Mouse (Mus musculus) adrenal gland, adult (tissue): ENCODE data around the gene Nup85.
A peak's percentile ranks its signal among the peaks of the same experiment; 100 is the strongest.

Experiments
- DNase-seq, 2 experiments: peaks; one replicate each; pipeline ENCODE4 v3.0.0; 2022 to 2023; ENCODE audit warnings: low spot score in 1 of 2; ENCODE audit not compliant: inconsistent age in 2 of 2

Nup85 gene

DNA sequence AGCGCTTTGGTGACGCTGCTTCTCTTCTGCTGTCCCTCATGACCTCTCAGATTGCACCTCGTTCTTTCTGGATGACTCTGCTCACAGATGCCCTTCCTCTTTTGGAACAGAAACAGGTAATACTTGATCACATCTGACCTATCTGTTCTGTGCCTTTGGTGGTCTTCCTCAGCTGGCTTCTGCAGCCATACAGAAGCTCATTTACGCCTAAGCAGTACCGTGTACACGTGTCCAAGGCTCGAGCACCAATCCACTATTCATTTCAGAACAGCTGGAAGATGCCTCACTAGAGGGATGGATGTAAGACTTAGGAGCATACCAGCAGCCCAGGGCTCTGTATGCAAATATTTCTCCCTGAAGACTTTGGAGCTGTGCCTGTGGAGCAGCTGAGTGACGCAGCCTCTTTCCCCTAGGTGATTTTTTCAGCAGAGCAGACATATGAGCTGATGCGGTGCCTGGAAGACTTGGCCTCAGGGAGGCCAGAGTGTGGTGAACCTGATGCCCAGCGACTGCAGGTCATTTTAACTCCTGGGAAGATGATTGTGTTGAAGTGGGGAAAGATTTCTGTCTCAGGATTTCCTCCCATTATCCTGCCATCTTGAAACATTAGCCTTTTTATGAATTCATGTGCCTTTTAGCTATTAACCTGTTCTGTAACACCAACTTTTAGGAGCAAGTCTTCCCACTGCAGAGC lies 18.8 kb downstream of the Nup85 start:
- no peak for DNase-seq

DNA sequence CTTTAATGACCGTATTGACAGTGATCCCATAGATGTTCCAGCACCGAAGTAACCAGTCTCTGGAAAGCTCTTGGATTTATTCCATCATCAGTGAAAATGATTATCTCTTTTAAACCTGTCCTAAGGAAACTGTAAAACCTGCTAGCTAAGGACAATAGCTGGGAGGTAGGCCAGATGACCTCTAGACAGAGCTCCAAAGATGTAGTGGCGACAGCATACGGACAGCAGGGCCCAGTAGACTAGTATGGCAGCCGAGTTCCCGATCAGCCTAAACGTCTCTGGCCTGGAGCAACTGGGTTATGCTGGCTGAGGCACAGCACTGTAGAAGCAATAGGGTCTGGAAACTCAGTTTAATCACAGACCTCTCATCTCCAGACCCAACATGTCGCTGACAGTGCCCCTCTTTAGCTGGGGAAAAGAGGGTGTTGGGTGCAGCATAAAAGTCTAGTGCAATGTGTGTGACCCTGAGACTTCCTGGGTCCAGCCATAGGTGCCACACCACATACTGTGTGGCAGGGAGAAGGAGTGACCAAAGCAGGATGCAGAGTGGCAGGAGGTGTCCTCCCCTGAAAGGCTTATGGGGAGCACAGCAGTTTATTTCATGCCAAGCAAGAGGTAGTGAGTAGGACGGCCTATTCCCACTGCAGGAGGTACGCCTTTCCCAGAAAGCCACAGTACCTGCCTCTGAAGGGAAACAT lies 20.3 kb downstream of the Nup85 start:
- no peak for DNase-seq

DNA sequence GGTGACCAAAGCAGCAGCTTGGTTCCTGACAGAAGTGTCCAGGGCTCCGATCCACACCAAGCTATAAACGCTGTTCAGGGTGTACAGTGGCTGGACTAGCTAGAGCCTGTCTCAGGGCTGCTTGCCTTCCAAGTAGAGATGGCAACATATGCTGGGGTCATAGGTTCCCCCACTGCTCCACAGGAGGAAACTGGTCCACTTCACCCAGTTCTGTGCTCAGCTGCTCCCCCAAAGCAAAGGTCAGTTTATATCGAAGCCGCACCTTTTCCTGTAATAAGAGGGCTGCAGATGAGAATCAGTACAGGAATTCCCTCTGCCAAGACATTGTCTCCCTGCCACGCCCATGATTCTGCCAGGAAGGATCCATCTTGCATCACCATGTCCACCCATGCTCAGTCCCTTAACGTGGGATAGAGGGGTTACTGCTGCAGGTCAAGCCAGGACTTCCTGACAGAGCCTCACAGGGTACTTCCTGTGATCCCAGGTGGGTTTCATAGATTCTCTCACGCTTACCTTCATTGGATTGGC lies 21.4 kb downstream of the Nup85 start:
- DNase-seq: no peak

DNA sequence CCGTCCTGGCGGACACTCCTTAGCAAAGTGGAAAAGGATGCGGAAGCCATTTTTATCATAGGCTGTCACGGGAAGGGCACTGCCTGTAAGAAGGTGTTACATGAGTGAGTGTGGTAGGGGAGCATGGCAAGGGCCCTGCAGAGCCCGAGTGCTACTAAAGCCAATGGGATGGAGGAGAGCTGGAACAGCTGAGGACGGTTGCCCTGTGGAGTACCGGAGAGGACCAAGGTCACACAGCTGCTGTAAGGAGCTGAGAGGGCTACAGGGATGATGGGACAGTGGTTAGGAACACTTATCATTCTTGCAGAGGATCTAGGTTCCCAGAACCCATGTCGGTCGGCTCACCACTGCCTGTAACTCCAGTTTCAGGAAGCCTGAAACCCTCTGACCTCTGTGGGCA lies 22.2 kb downstream of the Nup85 start:
- DNase-seq: no peak

DNA sequence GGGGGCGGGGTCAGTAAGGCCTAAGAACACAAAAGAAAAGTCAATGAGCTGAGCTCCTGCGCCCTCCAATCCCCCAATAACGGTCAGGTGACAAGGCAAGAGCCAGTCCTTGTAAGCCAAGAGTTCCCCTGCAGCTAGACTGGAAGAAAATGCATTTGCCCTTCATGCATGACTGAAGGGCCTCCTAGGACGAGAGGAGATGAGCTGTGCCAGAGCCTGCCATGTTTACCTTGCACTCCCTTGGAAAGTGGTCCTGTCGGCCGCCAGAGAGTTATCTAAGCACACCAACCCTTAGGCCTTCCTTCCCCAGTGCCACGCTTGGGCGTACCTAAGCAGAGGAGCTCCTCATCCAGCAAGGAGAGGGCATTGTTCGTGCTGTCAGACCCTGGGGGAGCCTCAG lies 23.8 kb downstream of the Nup85 start:
- no peak for DNase-seq

DNA sequence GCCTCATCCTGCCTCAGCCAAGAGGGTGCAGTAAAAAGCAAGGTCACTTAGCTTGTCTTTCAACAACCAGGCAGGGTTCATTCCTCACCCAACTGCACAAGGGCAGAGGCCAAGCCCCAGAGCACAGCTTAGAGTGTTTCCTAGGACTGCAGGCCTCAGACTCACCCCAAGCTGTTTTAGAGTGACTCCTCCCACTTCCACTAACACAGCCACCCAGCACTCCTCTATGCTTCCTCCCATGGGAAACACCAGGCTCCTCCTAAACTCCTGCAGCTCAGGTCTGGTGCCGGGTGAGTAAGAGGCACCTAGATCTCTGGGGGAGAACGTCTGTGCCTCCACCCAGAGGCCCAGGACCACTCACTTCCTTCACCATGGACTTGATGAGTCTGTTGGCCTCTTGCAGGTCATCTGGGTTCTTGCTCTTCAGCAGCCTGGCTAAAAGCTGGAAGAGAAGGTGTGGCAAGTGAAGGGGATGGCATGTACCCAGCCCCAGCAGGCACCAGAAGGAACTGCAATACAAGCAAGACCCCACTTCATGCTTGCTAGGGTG lies 26.4 kb downstream of the Nup85 start:
- DNase-seq: no peak

DNA sequence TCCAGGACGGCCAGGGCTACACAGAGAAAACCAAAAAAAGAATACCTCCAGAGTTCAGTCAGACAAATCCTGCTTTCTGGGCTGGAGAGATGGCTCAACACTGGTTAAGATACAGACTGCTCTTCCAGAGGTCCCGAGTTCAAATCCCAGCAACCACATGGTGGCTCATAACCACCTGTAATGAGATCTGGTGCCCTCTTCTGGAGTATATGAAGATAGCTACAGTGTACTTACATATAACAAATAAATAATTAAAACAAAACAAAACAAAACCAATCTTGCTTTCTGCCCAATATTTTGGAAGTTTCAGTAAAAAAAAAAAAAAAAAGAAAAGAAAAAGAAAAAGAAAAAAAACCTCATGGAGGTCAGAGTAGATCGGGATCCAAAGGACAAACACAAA lies 31.0 kb downstream of the Nup85 start:
- DNase-seq: no peak

DNA sequence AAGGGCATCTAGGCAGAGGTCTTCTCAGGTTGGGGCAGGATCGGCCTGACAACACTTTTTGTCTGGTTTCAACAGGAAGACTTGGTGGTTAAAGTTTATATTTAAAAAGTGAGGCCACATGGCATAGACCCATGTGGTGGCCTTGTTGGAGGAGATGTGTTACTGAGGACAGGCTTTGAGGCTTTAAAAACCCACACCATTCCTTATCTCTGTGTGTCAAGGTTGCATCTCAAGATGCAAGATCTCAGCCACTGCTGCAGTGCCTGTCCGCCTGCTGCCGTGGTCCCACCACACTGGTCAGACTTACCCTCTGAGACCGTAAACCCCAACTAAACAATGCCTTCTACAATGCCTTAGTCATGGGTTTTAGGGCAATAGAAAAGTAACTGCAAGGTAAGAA lies 34.1 kb downstream of the Nup85 start:
- DNase-seq: no peak

DNA sequence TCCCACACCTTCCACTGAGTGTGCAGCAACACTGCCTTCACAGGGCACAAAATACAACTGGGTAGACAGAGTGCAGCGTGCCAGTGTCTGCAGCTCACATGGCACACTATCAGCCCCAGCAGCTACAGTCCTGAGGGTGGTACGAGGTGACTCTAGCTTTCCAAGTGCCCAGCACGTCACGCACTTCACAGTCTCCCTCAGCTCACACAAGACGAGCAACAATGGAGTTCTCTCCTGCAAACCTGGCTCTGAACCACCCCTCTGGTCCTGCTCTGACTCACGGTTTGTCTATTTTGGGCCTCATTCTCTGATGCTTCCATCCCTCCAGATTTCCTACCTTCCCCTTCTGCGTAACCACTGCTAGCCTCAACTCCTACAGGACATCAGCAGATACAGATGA lies 35.5 kb downstream of the Nup85 start:
- no peak for DNase-seq

DNA sequence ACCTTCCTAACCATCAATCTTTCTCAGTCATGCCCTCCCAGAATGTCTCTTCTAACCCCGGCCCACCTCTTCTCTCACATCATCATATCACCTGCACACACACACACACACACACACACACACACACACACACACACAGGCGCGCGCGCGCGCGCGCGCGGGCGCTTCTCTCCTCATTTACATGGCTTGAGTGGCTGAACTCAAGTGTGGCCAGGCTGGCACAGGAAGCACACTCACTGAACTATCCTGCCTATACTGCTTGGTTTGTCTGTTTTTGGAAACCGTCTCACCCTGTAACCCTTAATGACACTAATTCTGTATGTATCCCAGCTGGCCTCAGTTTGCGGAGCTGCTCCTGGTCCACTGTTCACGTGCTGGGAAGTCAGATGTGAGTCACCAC lies 36.5 kb downstream of the Nup85 start:
- DNase-seq: no peak

DNA sequence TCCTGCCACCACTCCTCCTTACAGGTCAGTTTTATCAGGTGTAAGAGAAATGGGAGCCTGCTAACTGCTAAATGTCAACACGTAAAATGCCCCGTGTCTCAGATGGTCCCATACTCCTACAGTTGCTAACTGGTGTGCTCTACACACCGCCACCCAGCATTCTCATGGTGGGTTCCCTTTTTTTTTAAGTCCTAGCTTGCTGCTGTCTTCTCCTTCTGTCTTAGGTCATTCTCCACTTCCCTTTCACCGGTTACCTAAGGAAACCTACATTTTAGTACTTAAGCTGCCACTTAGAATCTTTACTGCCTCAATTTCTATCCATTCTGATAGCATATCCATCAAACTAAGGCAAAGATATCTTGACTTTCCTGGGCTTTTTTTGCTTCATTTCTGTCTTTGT lies 36.9 kb downstream of the Nup85 start:
- no peak for DNase-seq

DNA sequence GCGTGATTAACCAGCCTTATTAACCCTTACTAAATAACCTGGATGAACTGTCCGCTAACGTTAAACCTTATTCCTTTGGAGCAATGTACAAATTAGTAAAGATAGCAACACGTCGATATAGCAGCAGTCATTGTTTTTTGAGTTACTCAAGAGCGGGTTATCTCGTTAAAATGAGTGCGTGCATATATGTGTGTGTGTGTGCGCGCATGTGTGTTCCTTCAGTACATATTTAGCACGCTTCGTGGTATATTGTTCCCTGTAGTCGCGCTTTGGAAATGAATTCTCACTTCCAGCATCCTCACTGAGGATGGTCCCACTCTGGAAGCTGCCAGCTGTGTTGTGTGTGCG lies 38.9 kb downstream of the Nup85 start:
- DNase-seq: no peak

DNA sequence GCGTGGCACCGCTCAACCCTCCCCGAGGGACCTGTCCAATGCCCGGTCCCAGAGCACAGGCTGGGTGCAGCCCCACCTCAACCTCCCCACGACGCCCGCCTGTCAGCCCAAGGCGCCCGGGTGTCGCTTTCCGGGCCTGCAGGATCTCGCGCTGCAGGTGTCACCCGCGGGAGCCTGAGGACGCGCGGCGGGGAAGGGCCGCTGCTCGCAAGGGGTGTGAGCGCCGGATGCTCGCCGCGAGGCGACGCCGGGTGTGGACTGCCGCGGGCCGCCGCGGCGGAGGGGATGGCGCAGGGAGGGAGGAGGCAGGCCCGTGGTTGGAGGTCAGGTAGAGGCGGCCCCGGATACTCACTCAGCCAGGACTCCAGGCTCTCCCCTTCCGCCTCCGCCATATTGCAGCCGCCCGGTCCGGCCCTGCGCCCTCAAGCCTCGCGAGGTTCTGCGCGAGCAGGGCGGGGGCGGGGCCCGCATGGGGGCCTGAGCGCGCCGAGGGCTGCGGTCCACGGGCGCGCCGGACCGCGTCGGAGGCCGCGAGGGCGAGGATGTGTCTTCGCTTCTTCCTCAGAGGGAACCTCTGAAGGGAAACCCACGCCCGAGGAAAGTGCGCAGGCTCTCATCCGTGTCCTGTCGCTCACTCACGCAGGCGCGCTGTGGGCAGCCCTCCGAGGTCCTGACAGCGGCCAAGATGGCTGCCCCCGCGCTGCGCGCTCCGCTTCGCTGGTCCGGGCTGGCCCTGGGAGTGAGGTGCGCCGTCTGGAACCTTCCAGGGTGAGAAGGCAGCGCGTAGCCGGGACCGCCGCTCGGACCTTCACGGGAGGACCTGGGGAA lies 39.5 kb downstream of the Nup85 start, which contains the start of the genes Mrps7 and Gga3:
TSS of gene Mrps7 (plus strand) at position 450 of the 828 bp plus-strand sequence.
TSS of gene Gga3 (minus strand) at position 576 of the 828 bp plus-strand sequence.
- DNase-seq: peak; percentile 95 to 98

DNA sequence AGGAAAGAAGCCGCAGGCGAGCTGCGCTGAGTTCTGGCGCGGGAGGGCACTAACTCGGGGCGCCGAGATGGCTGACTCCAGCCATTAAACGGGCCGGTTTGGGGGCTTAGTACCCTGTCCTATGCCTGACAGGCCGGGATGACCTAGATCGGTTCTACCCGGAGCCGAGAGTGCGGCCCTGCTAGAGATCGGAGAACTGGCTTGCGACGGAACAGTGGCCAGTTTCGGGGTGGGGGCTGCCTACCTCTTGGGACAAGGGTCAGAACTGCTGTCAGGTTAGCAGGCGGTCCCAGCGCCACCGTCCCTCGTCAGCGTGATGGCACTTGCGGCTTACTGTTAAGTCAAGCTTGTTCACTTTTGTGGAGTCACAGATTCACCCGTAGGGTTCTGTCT lies 40.1 kb downstream of the Nup85 start:
- no peak for DNase-seq

DNA sequence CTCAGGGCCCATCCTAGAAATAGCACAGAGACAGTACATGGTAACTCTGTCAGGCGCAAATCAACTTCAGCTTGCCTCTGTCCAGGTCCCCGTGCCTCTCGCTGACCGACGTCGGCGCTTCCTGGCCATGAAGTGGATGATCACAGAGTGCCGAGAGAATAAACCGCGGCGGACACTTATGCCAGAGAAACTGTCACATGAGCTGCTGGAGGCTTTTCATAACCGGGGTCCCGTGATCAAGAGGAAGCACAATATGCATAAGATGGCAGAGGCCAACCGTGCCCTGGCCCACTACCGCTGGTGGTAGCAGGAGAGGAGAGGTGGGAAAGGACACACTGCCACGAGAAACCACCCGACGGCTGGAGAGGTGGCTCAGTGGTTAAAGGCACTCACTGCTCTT lies 42.5 kb downstream of the Nup85 start:
- no peak for DNase-seq

DNA sequence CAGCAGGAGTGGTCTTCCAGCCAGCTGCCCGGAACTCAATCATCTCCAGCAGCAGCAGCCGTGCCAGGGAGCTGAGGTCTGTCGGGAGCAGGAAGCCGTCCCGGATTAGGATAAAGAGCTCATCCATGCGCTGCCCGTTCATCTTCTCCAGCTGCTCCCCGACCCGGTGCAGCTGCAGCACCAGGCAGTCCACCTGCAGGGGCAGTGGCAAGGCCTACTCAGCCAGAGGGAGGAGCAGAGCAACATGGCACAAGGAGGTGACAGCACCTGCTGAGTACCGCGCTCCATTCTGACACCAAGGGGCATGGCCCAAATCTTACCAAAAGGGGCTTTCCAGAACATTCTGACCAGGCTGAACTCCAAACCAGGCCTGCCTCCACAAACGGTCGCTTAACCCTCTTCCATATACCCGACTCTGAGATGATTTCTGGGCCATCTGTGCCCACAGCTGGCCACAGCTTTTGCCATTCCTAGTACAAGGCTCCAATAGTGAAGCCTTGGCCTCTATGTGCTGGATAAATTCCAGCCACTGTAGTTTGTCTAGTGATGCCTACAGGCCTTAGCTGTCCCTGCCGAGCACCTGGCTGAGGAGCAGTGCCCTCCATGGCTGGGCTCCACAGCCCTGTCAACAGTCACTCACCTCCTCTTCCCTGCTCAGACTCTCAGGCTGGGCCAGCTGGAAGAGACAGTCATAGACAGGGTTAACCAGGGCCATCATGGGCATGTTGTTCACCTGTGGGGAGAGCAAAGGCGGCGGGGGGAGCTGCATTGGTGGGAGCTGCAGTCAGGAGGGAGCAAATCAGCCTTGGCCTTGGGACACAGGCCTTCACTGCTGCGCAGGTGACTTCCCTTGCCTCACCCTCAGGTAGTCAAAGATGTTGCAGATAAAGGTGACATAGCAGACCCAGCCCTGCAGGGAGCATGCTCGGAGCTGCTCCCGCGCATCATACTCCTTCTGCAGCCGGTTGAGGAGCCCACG lies 44.5 kb downstream of the Nup85 start:
- DNase-seq: peak in 1 of 2 experiments; percentile 45

DNA sequence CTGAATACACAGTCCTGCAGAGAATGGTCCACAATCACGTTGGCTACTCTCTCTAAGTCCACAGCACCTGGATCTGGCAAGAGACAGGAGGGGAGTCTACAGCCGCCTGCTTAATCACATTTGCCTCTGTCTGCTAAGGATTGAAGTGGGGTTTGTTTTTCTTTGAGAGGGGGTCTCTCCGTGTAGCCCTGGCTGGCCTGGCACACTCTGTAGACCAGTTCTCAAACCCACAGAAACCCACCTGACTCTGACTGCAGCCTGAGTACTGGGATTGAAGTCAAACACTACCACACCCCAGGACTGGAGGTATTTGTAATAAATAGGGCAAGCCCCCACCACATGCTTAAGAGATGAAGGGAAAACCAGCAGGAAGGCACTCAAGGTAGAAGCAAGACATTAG lies 45.3 kb downstream of the Nup85 start:
- DNase-seq: peak in 1 of 2 experiments; percentile 40

DNA sequence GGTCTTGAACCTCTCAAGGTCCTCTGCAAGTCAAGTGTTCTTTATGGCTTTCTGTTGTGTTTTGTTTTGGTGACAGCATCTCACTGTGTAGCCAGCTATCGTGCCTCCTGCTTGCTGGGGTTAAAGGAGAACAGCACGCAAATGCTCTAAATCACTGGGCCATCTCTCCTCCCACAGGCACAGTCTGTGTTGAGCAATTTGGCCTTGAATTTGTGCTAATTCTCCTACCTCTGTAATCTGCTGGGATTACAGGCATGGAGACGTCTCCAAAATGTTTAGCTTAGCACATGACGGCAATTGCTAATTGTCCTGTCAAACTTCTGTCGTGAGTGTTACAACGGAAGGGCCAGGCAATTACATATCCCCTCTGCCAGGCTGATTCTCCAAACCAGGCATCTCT lies 46.9 kb downstream of the Nup85 start:
- DNase-seq: peak in 1 of 2 experiments; percentile 87

DNA sequence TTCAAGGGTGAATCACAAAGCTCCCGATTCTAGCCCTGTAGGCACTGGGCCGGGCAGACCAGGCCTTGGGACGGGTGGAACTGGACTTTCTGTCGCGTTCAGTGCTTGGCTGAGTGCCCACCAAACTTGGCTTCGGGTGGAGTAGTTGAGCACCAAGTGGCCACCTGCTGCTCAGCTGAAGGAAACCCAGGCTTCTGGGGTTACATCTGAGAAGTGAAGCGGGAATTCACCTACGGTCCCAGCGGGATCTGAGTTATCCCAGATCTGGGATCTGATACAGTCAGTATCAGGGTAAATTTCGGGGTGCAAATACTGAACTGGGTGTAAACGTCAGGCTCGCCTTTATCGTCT lies 47.8 kb downstream of the Nup85 start:
- DNase-seq: peak; percentile 90 to 96

DNA sequence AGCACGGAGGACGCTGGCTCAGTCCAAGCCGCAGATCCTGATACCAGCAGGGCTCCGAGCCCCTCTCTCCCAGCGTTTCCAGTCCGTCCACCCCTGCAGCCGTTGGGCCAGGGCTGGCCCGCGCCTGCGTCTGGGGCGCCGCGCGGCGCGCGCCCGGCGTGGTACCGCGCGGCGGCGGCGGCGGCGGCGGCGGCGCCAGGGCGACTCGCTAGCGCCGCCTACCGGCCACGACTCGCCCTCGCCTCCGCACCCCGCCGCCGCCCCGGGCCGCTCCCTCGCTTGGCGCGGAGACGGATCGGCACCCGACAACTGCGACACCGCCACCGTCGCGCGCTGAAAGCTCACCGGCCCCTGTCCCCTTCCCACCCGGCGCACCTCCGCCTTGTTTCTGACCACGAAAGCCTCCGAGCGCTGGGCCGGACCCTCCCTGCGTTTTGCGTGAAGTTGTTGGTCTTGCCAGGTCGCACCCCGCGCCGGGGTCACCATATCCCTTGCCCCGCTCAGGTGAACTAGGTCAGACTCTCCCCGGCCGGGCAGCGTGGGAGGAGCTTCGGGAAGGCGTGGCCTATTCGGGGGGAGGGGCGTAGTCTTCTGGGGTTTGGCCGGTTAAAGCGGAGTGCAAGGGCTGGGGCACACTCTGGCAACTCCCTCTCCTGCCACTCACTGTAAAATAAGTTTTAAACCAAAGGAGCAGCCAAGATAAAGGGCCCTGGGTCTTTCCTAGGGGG lies 48.3 kb downstream of the Nup85 start, which contains the start of gene Mif4gd:
TSS of gene Mif4gd (minus strand) at position 560 of the 728 bp plus-strand sequence.
- DNase-seq: peak; percentile 95 to 99
